Mouse (Mus musculus) kidney, postnatal 0 days (tissue): ENCODE data around the gene Taz. TPM values are rescaled to one million over a fixed set of nuclear protein-coding genes. Genes with fewer than 3 reads are reported as not detected.

Experiments used
- ATAC-seq: fragments of 200-750 bp; cut with Nextera tagmentation; replicated peaks from 2 replicates; pipeline ENCODE4 v1.8.0; 2017; ENCODE audit warnings: low read depth, moderate number of reproducible peaks, moderate TSS enrichment, moderate library complexity; ENCODE audit not compliant: low FRiP score
- DNase-seq: peaks from one replicate; pipeline ENCODE4 v3.0.0-alpha.2; 2016; ENCODE audit warnings: low spot score
- H3K27ac ChIP-seq: fragments of 300-500 bp; sonication (generic); 2 replicates; pipeline ENCODE4 v1.5.1; 2014; ENCODE audit warnings: mild to moderate bottlenecking
- H3K27me3 ChIP-seq: fragments of 300-500 bp; sonication (generic); 2 replicates; pipeline ENCODE4 v1.6.1; 2014; ENCODE audit warnings: low read length, mixed read lengths; ENCODE audit not compliant: insufficient read depth
- H3K36me3 ChIP-seq: fragments of 300-500 bp; sonication (generic); 2 replicates; pipeline ENCODE4 v1.6.1; 2014; ENCODE audit warnings: low read length, mixed read lengths; ENCODE audit not compliant: insufficient read depth
- H3K4me1 ChIP-seq: fragments of 300-500 bp; sonication (generic); replicated peaks from 2 replicates; pipeline ENCODE4 v1.6.1; 2014; ENCODE audit warnings: antibody characterized with exemption, low read length, mixed read lengths; ENCODE audit not compliant: insufficient read depth
- H3K4me2 ChIP-seq: fragments of 300-500 bp; sonication (generic); 2 replicates; pipeline ENCODE4 v1.6.1; 2014; ENCODE audit warnings: mild to moderate bottlenecking, low read length, moderate library complexity, mixed read lengths
- H3K4me3 ChIP-seq: fragments of 300-500 bp; sonication (generic); replicated peaks from 2 replicates; pipeline ENCODE4 v1.5.1; 2014; ENCODE audit warnings: low read depth, low read length
- H3K9ac ChIP-seq: fragments of 300-500 bp; sonication (generic); 2 replicates; pipeline ENCODE4 v1.6.1; 2014; ENCODE audit warnings: low read depth, low read length
- H3K9me3 ChIP-seq: fragments of 300-500 bp; sonication (generic); replicated peaks from 2 replicates; pipeline ENCODE4 v1.6.1; 2016; ENCODE audit warnings: low read length, inconsistent platforms, mixed read lengths
- CTCF ChIP-seq: IDR thresholded peaks from 2 replicates; pipeline ENCODE4 v1.5.1; 2016; ENCODE audit warnings: antibody characterized with exemption, low read depth, mild to moderate bottlenecking, moderate library complexity
- WGBS: fragments of 180-500 bp; shearing (Covaris S2); extraction: QIAGEN DNeasy Blood & Tissue Kit; methylation state at CpG from one replicate; pipeline ENCODE4 v1.1.7; 2014; 5-methylcytosine and 5-hydroxymethylcytosine counted together
- microRNA-seq: library from miRNA; unstranded; fragments of <30 nt; microRNA quantifications from one replicate; pipeline ENCODE4, GENCODE M21; 2016
- polyA plus RNA-seq: library from polyadenylated mRNA; unstranded; fragments of >200 nt; fragmentation: Nextera tagmentation; extraction: Ambion mirVana; gene quantifications from 2 replicates; pipeline ENCODE4 v1.2.1, GENCODE M21; 2015

Taz gene
- polyA plus RNA-seq, 1 experiment from 2014 or later: 91.1 TPM

DNA sequence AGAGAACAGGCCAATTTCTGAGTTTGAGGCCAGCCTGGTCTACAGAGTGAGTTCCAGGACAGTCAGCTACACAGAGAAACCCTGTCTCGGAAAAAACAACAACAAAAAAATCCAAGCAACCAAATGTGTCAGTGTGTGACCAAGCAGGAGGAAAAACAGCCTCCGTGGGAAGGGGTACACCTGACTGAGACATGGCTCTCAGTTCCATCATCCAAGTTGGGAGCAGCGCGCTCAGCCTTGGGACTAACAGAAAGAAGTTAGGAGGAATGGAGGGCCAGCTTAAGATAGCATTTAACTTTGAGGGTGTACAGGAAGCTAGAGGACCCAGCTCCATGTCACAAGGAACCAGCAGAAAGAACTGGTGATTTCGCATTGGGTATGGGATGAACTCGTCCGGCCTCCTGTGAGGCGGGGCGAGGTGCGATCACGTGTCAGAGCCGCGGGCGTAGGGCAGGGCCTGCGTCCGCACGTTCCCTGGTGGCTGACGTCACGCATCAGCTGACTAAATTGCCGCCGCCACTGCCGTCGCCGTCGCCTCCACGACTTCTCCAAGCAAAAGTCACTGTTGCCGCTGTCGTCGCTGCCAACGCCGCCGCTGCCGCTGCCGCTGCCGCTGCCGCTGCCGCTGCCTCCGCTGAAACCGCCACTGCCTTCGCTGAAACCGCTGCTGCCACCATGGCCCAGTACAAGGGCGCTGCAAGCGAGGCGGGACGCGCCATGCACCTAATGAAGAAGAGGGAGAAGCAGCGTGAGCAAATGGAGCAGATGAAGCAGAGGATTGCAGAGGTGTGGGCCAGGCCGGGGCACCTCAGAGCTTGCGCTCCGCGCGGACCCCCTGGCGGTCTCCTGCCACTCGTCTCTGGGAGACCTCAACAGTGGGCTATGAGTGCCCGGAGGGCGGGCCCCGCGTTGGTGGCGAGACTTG is 31.1 kb downstream of the Taz start, which contains the start of gene Fam50a:
TSS of gene Fam50a (plus strand) at position 494 of the 925 bp plus-strand sequence.
- ATAC-seq: peak; percentile 97
- 0 out of 2 replicates have a peak, but pooled peaks have one; percentile 3 for TF ChIP-seq CTCF
- H3K4me1 ChIP-seq: no peaks in the 10 kb centered on the region; the same call in 1 of the 2 replicates

DNA sequence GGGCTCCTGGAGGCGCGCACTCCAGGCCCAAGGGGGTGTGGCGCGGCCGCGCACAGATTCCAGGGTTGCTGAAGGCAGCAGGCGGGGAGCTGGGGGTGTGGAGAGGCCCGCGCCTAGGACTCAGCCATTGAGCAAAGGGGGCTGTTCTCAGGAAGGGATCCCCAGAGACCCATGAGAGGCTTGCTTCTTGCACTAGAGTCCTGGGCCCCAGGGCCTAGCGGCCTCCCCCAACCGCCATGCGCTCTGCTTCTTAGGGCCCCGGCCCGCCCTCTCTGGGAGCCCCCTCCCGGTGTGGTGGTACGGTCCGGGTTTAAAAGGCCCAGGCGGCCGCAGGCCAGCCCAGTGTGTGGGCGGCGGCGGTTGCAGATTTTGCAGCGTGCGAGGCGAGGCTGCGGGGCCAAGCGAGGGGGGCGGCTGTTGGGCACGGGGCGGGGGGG is 47.0 kb downstream of the Taz start, which contains the start of gene Plxna3:
TSS of gene Plxna3 (plus strand) at position 342 of the 437 bp plus-strand sequence.
- DNase-seq: peak; percentile 70
- Histone ChIP-seq H3K9ac (peak within 1 kb of the TSS; percentile 70), H3K9me3 (no peaks in the 10 kb centered on the region), H3K36me3 (no peaks in the 10 kb centered on the region), H3K4me3 (peak within 1 kb of the TSS; percentile 38), H3K4me1 (no peaks in the 10 kb centered on the region), H3K27me3 (no peaks in the 10 kb centered on the region), H3K27ac (peak within 1 kb of the TSS; percentile 70; the same call in 1 of the 2 replicates), H3K4me2 (peak within 1 kb of the TSS; percentile 61)
- ATAC-seq: peak; percentile 93
- 35% methylated on average over 23 of the region's 30 CpGs for WGBS
- no peak for TF ChIP-seq CTCF

More for the DNA sequence above, 31.1 kb downstream of the Taz start, which contains the start of gene Fam50a:
- peak within 1 kb of the TSS; percentile 72 for H3K4me2 ChIP-seq
- H3K9me3 ChIP-seq: no peaks in the 10 kb centered on the region
- H3K9ac ChIP-seq: peak within 1 kb of the TSS; percentile 72
- WGBS: 26% methylated on average over 59 of the region's 59 CpGs
- peak within 1 kb of the TSS; percentile 78 for H3K27ac ChIP-seq
- H3K27me3 ChIP-seq: no peaks in the 10 kb centered on the region
- peak within 1 kb of the TSS; percentile 56 for H3K4me3 ChIP-seq
- 0 out of 2 replicates have a peak, but pooled peaks cover 14% of the 10 kb centered on the region for H3K36me3 ChIP-seq
- peak; percentile 89 for DNase-seq

DNA sequence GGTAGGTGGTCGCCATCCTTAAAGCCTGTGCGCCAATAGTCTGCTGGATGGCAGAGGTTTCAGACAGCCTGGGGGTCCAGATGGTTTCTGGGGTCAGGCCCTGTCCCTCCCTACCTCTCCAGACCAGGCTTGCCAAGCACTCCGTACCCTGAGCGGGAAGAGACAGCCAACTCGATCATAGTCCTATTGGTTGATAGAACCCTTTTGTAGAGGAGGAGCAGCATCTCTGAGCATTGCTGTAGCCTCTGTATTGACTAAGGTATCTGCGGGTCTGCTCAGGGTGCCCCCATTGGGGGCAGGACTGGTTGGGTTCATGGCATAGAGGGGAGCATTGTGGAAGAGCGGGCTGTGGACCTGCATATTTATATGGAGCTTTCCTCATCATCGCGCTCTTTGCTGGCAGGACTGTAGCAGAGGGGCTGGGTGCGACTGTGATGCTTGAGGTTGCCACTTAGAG is 47.5 kb downstream of the Taz start:
- WGBS: 37% methylated on average over 10 of the region's 10 CpGs
- peak; percentile 43 for ATAC-seq

DNA sequence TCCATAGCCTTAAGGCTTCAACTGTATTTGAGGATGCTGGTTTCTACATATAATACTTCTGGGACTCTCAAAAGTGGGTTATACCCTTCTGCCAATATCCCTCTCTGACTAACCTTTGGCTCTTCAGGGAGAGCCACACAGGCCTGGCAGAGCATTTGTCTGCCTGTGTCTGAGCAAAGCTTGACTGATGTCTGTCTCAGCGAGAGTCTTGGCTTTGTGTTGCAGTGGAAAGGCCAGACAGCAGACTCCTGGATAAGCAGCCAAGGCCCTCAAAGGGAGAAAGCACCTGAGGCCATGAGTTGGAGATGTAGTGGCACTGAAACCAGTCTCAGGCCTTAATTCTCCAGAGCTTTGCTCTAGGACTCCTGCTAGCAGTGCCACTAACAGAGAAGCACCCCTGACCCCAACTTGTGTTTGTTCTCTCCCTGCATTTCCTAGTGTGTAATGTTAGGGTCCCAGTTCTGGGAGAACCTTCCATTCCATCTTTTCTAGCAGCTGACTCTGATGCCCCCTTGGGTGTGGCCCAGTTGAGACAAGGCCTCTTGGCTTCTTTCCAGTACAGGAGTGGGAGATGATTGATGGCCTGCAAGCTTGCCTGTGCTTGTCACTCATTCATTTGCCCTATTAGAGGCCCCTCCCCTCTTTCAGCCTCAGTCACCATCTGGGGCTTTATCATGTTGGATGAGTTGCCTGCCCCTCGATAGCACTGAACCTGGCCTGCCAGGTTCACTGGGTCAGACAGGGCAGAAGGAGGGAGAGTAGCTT is 48.6 kb downstream of the Taz start:
- Histone ChIP-seq H3K4me3 (no peak overlapping the region; the same call in 1 of the 2 replicates), H3K27me3 (no peaks in the 10 kb centered on the region), H3K9me3 (no peaks in the 10 kb centered on the region), H3K36me3 (0 out of 2 replicates have a peak, but pooled peaks cover 4% of the 10 kb centered on the region), H3K4me1 (no peaks in the 10 kb centered on the region), H3K27ac (no peak overlapping the region), H3K4me2 (peak overlapping the region; percentile 61), H3K9ac (no peak overlapping the region)
- WGBS: 50% methylated on average over 2 of the region's 2 CpGs
- TF ChIP-seq CTCF: no peak
- ATAC-seq (no peak), DNase-seq (no peak)

More for the DNA sequence above, 47.5 kb downstream of the Taz start:
- Histone ChIP-seq H3K4me2 (peak overlapping the region; percentile 61), H3K4me3 (peak overlapping the region; percentile 38), H3K27ac (no peak overlapping the region), H3K9ac (peak overlapping the region; percentile 70), H3K9me3 (no peaks in the 10 kb centered on the region), H3K4me1 (no peaks in the 10 kb centered on the region), H3K36me3 (no peaks in the 10 kb centered on the region), H3K27me3 (no peaks in the 10 kb centered on the region)
- TF ChIP-seq CTCF: no peak
- DNase-seq: no peak

Small RNAs within 50 kb of the gene (microRNA-seq; reads per million reads assigned to microRNA genes)
- gene Mir7091 (not detected), gene Mir7092 (0.60 reads per million)

Other genes starting within 250 kb of the Taz start
- not detected in 2 replicates for gene Opn1mw, start 154.4 kb upstream of the Taz start, polyA plus RNA-seq
- gene Mecp2, start 146.5 kb upstream of the Taz start, polyA plus RNA-seq: 9.3 and 9.4 TPM in 2 replicates
- not detected in 2 replicates for gene Tex28, start 114.1 kb upstream of the Taz start, polyA plus RNA-seq
- gene Tktl1, start 104.7 kb upstream of the Taz start, polyA plus RNA-seq: not detected in 2 replicates
- 185 and 206 TPM in 2 replicates for gene Flna, start 32.1 kb upstream of the Taz start, polyA plus RNA-seq
- gene Emd, start 27.2 kb upstream of the Taz start, polyA plus RNA-seq: 19.1 and 20.2 TPM in 2 replicates
- gene Rpl10, start 11.1 kb upstream of the Taz start, polyA plus RNA-seq: 860 and 883 TPM in 2 replicates
- gene Dnase1l1, start 425 bp downstream of the Taz start, polyA plus RNA-seq: 14.1 and 15.0 TPM in 2 replicates
- gene Atp6ap1, start 15.2 kb downstream of the Taz start, polyA plus RNA-seq: 150 and 169 TPM in 2 replicates
- gene Gdi1, start 23.1 kb downstream of the Taz start, polyA plus RNA-seq: 95.2 and 111 TPM in 2 replicates
- 49.6 and 55.2 TPM in 2 replicates for gene Fam50a, start 31.1 kb downstream of the Taz start, polyA plus RNA-seq
- 4.0 and 5.2 TPM in 2 replicates for gene Plxna3, start 47.2 kb downstream of the Taz start, polyA plus RNA-seq
- 134 and 138 TPM in 2 replicates for gene Lage3, start 71.7 kb downstream of the Taz start, polyA plus RNA-seq
- gene Ubl4a, start 91.3 kb downstream of the Taz start, polyA plus RNA-seq: 65.2 TPM in 2 replicates
- gene Slc10a3, start 91.4 kb downstream of the Taz start, polyA plus RNA-seq: 23.4 and 24.1 TPM in 2 replicates
- gene Fam3a, start 111.4 kb downstream of the Taz start, polyA plus RNA-seq: 37.0 and 37.1 TPM in 2 replicates
- gene Ikbkg, start 111.4 kb downstream of the Taz start, polyA plus RNA-seq: 17.1 and 18.1 TPM in 2 replicates
- gene G6pdx, start 147.3 kb downstream of the Taz start, polyA plus RNA-seq: 31.8 and 34.5 TPM in 2 replicates
- gene Gm6880, start 199.5 kb downstream of the Taz start, polyA plus RNA-seq: not detected in 2 replicates